Mouse (Mus musculus) heart, postnatal 25 days (tissue): ENCODE results near the gene Lrrc27. TPM values are rescaled to one million over a fixed set of nuclear protein-coding genes. Genes with fewer than 3 reads are reported as not detected.

ENCODE experiments used
- DNase-seq: peaks from one replicate; pipeline ENCODE4 v3.0.0; 2022; ENCODE audit warnings: low spot score
- intact Hi-C: fragments of 180-260 bp; cut with DNase I; formaldehyde crosslinking; loops from one replicate; pipeline ENCODE4 v1.15.1; 2025
- total RNA-seq, 2 experiments: library from RNA; stranded (reverse); gene quantifications; 2 replicates each; pipeline ENCODE4 v1.2.3; 2021

Lrrc27 gene
- total RNA-seq, 2 experiments from 2014 or later = 19.1 to 20.0 TPM

GRCm38 (mm10) chr7:139233714-139234113 lies 20.9 kb downstream of the Lrrc27 start:
- intact Hi-C loops = loop anchor here (1.0 to 2.0 kb wide), 4 partner anchors 17 to 243 kb away; no protein-coding TSS in a partner anchor
- peak; percentile 74 for DNase-seq

- intact Hi-C loops = loop anchor here (2.0 kb wide), 1 partner anchor 26 kb away; no protein-coding TSS in a partner anchor
- no peak for DNase-seq
Measured at GRCm38 (mm10) chr7:139234426-139235188, 21.8 kb downstream of the Lrrc27 start.

- intact Hi-C loops = loop anchor here (2.0 kb wide), 1 partner anchor 27 kb away; no protein-coding TSS in a partner anchor
- DNase-seq = no peak
Measured at GRCm38 (mm10) chr7:139235651-139236358, 23.0 kb downstream of the Lrrc27 start.

GRCm38 (mm10) chr7:139239432-139239831 lies 26.6 kb downstream of the Lrrc27 start:
- intact Hi-C loops = no loop called here
- no peak for DNase-seq

- no peak for DNase-seq
- intact Hi-C loops = loop anchor here (5.0 kb wide), 1 partner anchor 141 kb away; the partner anchor contains the start of gene Inpp5a
Measured at GRCm38 (mm10) chr7:139246086-139246485, 33.3 kb downstream of the Lrrc27 start.

- peak; percentile 50 for DNase-seq
- intact Hi-C loops = loop anchor here (5.0 kb wide), 1 partner anchor 140 kb away; the partner anchor contains the start of gene Inpp5a
Measured at GRCm38 (mm10) chr7:139246931-139247880, 34.4 kb downstream of the Lrrc27 start.

- intact Hi-C loops = loop anchor here (5.0 kb wide), 1 partner anchor 139 kb away; the partner anchor contains the start of gene Inpp5a
- peak; percentile 79 for DNase-seq
Measured at GRCm38 (mm10) chr7:139247881-139248614, 35.3 kb downstream of the Lrrc27 start, which contains the start of gene Pwwp2b. Gene Pwwp2b (plus strand): TSS chr7:139248482.

GRCm38 (mm10) chr7:139248615-139249405 lies 36.0 kb downstream of the Lrrc27 start:
- intact Hi-C loops = loop anchor here (5.0 kb wide), 1 partner anchor 138 kb away; the partner anchor contains the start of gene Inpp5a

GRCm38 (mm10) chr7:139249406-139250210 lies 36.8 kb downstream of the Lrrc27 start:
- no peak for DNase-seq
- intact Hi-C loops = loop anchor here (2.0 to 5.0 kb wide), 2 partner anchors 23 to 138 kb away; partner anchors contain the start of gene Inpp5a

More at GRCm38 (mm10) chr7:139248615-139249405, 36.0 kb downstream of the Lrrc27 start:
- DNase-seq = no peak

GRCm38 (mm10) chr7:139251881-139252301 lies 39.1 kb downstream of the Lrrc27 start:
- DNase-seq = peak; percentile 34
- intact Hi-C loops = loop anchor here (2.0 kb wide), 1 partner anchor 21 kb away; no protein-coding TSS in a partner anchor

GRCm38 (mm10) chr7:139252566-139252965 lies 39.8 kb downstream of the Lrrc27 start:
- intact Hi-C loops = no loop called here
- DNase-seq = no peak

- intact Hi-C loops = no loop called here
- DNase-seq = no peak
Measured at GRCm38 (mm10) chr7:139252986-139253385, 40.2 kb downstream of the Lrrc27 start.

GRCm38 (mm10) chr7:139253462-139253861 lies 40.7 kb downstream of the Lrrc27 start:
- no peak for DNase-seq
- intact Hi-C loops = no loop called here

- no peak for DNase-seq
- intact Hi-C loops = no loop called here
Measured at GRCm38 (mm10) chr7:139254626-139255025, 41.8 kb downstream of the Lrrc27 start.

- no peak for DNase-seq
- intact Hi-C loops = no loop called here
Measured at GRCm38 (mm10) chr7:139257752-139258542, 45.2 kb downstream of the Lrrc27 start.

GRCm38 (mm10) chr7:139264337-139264736 lies 51.5 kb downstream of the Lrrc27 start:
- DNase-seq = no peak
- intact Hi-C loops = no loop called here
